Mouse (Mus musculus) thymus, adult 2 months (tissue): ENCODE measurements around the gene Msl3.

Source experiments
- CTCF ChIP-seq: fragments of 200-500 bp; IDR thresholded peaks from 2 replicates; pipeline ENCODE4 v1.5.1; 2012; ENCODE audit warnings: mild to moderate bottlenecking, control low read depth, low read length, moderate library complexity, borderline replicate concordance; ENCODE audit not compliant: control insufficient read depth, poor library complexity, insufficient read depth; ENCODE audit errors: extremely low read depth
- POLR2A ChIP-seq: fragments of 200-500 bp; IDR thresholded peaks from 2 replicates; pipeline ENCODE4 v1.6.1; 2012; ENCODE audit warnings: mild to moderate bottlenecking, low read length, control low read depth, moderate library complexity; ENCODE audit not compliant: control insufficient read depth, poor library complexity, insufficient read depth; ENCODE audit errors: extremely low read depth

DNA sequence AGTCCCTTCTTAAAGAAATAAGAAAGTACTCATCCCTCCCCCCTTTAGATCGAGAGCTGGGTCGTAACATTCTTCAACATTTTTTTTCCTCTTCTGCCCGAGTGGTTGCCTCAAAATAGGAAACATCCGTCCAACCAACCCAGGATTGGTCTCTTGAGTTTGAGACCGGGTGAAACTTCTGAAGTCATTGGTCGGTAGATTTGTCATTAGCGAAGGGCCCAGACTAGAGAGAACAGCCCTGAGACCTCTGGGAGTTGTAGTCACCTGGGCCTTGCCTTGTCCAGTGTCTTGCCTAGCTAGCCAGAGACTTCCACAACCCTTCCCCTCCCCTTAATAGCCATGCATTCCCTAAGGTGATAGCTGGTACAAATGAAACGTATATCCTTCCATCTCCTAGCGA lies 1.3 kb downstream of the Msl3 start:
- no peak for TF ChIP-seq CTCF
- TF ChIP-seq POLR2A = no peak
